Mouse (Mus musculus) cerebral cortex, adult 2 months (tissue): ENCODE data around the gene Cacul1.

Source experiments
- WGBS: fragments of 180-500 bp; shearing (Covaris S2); methylation state at CpG from one replicate; pipeline ENCODE4 v1.1.7; 2018; 5-methylcytosine and 5-hydroxymethylcytosine counted together

Cacul1 gene

GRCm38 (mm10) chr19:60528602-60529001, 52.2 kb downstream of the Cacul1 start:
- 76% methylated on average over 3 of the region's 3 CpGs for WGBS

GRCm38 (mm10) chr19:60526876-60527275, 53.9 kb downstream of the Cacul1 start:
- 90% methylated on average over 4 of the region's 4 CpGs for WGBS

GRCm38 (mm10) chr19:60525086-60525485, 55.7 kb downstream of the Cacul1 start:
- WGBS = 86% methylated on average over 1 of the region's 1 CpGs

DNA sequence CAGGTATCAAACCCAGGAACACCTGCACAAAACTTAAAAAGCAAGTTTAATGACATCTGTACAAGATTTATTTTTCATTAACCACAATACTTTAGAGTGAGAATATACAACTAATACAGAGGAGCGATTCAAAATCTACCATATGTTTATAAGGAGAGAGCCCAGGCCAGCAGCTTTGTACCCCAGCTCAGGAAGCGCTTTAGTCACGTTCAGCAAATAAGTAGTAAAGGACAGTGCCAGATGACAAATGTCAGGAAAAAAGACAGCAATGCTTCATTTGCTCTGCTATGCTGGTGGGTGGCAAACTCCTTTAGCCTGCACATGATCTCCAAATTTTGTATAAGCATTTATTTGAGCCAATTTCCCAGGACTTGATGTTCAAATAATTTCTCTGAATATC, 56.1 kb downstream of the Cacul1 start:
- 86% methylated on average over 3 of the region's 3 CpGs for WGBS

GRCm38 (mm10) chr19:60520131-60520530, 60.7 kb downstream of the Cacul1 start:
- 90% methylated on average over 3 of the region's 3 CpGs for WGBS

DNA sequence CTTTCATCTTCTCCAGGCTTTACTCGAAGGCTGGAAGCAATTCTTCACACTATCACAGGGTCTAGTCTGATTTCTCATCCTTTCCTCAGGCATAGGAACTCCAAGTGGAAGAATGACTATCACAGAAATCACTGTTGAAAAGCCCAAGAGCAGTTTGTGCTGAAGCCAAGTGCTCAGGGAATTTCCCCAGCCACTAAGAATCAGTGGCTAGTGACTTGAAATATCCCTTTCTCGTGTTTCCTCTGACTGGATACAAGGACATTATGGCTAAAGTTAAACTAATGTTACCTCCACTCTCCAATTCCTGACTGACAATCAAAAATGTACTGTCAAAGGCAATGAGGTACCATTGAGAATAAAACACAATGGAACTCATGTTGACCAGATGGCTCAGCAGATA, 65.8 kb downstream of the Cacul1 start:
- WGBS = 60% methylated on average over 2 of the region's 2 CpGs

DNA sequence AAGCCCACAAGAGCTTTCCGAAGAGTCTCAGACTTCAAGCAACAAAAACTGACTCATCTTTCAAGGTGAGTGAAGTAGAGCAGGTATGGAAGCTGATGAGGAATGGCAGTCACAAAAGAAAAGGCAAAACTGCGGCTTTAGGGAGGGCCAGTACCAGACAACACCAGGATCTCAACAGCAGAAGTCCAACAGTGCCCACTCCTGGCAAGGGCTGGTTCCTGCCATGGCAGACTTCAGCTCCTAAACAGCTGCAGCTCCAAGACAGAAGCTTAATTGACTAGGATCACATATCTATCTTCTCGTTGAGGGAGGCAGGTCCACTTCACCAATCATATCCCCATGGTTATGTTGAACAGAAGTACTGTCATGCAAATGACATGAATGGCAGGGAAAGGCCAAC, 67.4 kb downstream of the Cacul1 start:
- 61% methylated on average over 3 of the region's 3 CpGs for WGBS

DNA sequence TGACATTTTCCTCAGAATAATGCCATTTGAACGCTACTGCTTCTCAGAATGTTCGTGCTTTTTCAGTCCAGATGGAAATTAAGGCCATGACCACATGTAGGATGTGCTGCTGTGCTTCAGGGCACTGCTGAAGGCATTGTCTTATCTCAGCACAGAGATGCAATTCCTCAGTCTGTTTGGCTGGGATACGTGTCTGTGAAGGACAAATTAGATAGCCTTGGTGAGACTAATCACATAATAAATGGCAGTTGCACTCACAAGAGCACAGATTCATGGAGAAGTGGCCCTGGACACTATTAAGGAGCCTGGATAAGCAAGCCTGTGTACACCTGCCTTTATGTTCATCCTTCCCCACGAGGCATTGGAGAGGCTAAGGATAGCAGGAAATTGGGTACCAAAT, 83.7 kb downstream of the Cacul1 start:
- WGBS = 82% methylated on average over 4 of the region's 4 CpGs

DNA sequence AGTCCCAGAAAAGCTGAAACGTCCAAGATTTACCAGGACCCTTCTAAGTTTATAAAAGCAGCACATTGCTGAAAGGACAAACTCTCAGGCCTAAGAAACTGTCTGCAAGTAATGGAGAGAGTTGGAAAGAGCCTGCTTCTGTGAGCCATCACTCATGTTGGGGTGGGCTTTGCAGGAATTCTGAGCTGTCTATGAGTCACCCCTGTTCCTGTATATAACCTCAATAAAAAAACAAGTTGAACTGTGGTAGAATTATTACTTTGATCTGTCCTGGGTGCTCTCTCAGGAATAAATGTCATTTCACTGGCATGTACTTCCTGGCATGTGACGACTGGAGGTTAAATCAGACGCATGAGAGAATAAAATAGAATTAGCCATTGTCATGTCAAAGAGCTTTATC, 85.1 kb downstream of the Cacul1 start:
- 73% methylated on average over 3 of the region's 3 CpGs for WGBS

GRCm38 (mm10) chr19:60489566-60489965, 91.3 kb downstream of the Cacul1 start:
- WGBS = 65% methylated on average over 1 of the region's 1 CpGs

DNA sequence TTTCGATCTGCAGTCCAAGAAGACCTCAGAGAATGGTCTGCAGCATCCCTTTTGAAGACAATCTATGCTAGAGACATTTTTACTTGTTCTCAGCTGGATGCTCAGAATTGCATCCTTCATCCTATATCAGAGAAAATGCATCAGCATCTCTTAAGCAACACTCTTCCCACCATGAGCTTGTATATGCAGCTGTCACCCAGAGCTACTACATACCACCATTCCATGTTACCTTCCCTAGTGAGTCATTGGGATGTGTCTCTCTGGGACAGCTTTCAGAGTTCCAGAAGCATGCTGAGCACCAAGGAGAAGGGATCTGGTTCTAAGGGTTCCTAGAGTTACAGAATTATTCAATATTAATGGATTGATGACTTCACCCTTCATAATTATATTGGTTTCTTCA, 102.0 kb downstream of the Cacul1 start:
- 79% methylated on average over 1 of the region's 1 CpGs for WGBS

GRCm38 (mm10) chr19:60477788-60478187, 103.0 kb downstream of the Cacul1 start:
- 48% methylated on average over 2 of the region's 2 CpGs for WGBS
